Mouse (Mus musculus) thymus, adult 2 months (tissue): ENCODE measurements around the gene Slc12a8. TPM values are rescaled to one million over a fixed set of nuclear protein-coding genes. Genes with fewer than 3 reads are reported as not detected.

Experiments used
- DNase-seq: peaks from one replicate; pipeline ENCODE4 v3.0.0; 2021
- H3K27ac ChIP-seq: fragments of 200-500 bp; 2 replicates; pipeline ENCODE4 v1.5.1; 2012; ENCODE audit warnings: low read length, control low read depth; ENCODE audit not compliant: control insufficient read depth, insufficient read depth
- H3K27me3 ChIP-seq: fragments of 200-500 bp; 2 replicates; pipeline ENCODE4 v1.6.1; 2012; ENCODE audit warnings: mild to moderate bottlenecking, low read length, moderate library complexity, mixed read lengths; ENCODE audit not compliant: control insufficient read depth, insufficient read depth
- H3K36me3 ChIP-seq: fragments of 200-500 bp; 2 replicates; pipeline ENCODE4 v1.6.1; 2012; ENCODE audit warnings: mild to moderate bottlenecking, low read length, moderate library complexity; ENCODE audit not compliant: control insufficient read depth, insufficient read depth
- H3K4me1 ChIP-seq: fragments of 200-500 bp; replicated peaks from 2 replicates; pipeline ENCODE4 v1.6.1; 2012; ENCODE audit warnings: low read length; ENCODE audit not compliant: control insufficient read depth, insufficient read depth
- H3K4me3 ChIP-seq: fragments of 200-500 bp; 2 replicates; pipeline ENCODE4 v1.5.1; 2012; ENCODE audit warnings: mild to moderate bottlenecking, low read length, control low read depth, moderate library complexity; ENCODE audit not compliant: control insufficient read depth, insufficient read depth
- CTCF ChIP-seq: fragments of 200-500 bp; IDR thresholded peaks from 2 replicates; pipeline ENCODE4 v1.5.1; 2012; ENCODE audit warnings: mild to moderate bottlenecking, control low read depth, low read length, moderate library complexity, borderline replicate concordance; ENCODE audit not compliant: control insufficient read depth, poor library complexity, insufficient read depth; ENCODE audit errors: extremely low read depth
- POLR2A ChIP-seq: fragments of 200-500 bp; IDR thresholded peaks from 2 replicates; pipeline ENCODE4 v1.6.1; 2012; ENCODE audit warnings: mild to moderate bottlenecking, low read length, control low read depth, moderate library complexity; ENCODE audit not compliant: control insufficient read depth, poor library complexity, insufficient read depth; ENCODE audit errors: extremely low read depth
- WGBS: fragments of 180-500 bp; shearing (Covaris S2); methylation state at CpG from one replicate; pipeline ENCODE4 v1.1.7; 2018; 5-methylcytosine and 5-hydroxymethylcytosine counted together
- polyA plus RNA-seq: library from polyadenylated mRNA; depleted of rRNA; stranded (reverse); fragments of >200 nt; gene quantifications from 2 replicates; pipeline ENCODE4 v1.2.3, GENCODE M21; 2012

Gene Slc12a8
- polyA plus RNA-seq, 1 experiment, result 0.51 TPM

DNA sequence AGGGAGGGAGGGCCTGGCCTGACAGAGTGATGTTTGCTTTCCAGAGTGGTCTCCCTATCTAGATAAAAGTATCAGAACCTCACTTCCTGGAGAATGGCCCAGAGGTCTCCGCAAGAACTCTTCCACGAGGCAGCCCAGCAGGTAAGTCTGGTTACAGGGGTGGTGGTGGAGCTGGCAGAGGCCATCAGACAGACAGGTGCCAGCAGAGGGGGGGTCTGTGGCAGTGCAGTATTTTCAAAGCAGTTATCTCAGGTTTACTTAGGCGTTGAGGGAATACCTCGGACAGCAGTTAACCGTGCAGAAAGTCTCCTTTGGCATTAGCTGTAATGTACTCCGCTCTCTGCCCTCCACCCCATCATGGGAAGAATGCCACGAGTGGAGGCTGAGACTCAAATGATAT is 1.1 kb downstream of the Slc12a8 start:
- Histone ChIP-seq H3K27me3 (no peaks in the 10 kb centered on the region), H3K36me3 (no peaks in the 10 kb centered on the region), H3K4me3 (no peak overlapping the region), H3K27ac (no peak overlapping the region), H3K4me1 (0 out of 2 replicates have a peak, but pooled peaks cover 5% of the 10 kb centered on the region)
- no peak for DNase-seq
- 84% methylated on average over 7 of the region's 7 CpGs for WGBS
- TF ChIP-seq POLR2A (no peak), CTCF (no peak)

DNA sequence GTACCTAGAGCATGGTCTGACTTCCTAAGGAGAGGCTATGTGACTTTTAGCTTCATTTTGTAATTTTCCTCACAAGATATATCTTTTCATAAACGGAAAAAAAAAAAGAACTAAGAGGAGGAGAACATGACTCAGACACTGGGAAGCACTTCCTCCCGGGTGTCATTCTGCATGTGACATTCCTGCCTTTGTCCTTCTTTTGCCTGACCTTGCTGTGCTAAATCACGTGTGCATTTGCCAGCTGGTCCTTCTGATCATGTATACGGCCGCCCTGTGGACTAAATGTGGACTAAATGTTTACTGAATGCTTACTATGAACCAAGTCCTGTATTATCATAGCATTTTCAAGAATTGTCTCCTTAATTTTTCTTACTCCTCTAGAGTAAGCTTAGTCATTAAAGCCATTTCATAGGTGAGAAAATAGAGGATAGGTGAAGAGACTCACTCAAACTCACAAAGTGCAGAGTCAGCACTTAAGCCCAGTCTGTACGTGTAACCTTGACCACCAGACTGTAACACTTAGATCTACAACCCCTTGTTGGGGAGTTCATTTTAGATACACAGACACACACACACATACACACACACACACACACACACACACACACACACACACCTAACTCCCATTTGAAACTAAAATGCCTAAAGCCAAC is 2.9 kb downstream of the Slc12a8 start:
- 91% methylated on average over 6 of the region's 6 CpGs for WGBS
- Histone ChIP-seq H3K4me3 (no peak overlapping the region), H3K27ac (no peak overlapping the region), H3K36me3 (no peaks in the 10 kb centered on the region), H3K27me3 (no peaks in the 10 kb centered on the region), H3K4me1 (0 out of 2 replicates have a peak, but pooled peaks cover 5% of the 10 kb centered on the region)
- no peak for DNase-seq
- TF ChIP-seq CTCF, result no peak
- no peak for TF ChIP-seq POLR2A

GRCm38 (mm10) chr16:33522516-33522915 is 5.4 kb downstream of the Slc12a8 start:
- WGBS, result 72% methylated on average over 4 of the region's 4 CpGs
- Histone ChIP-seq H3K4me1 (no peaks in the 10 kb centered on the region), H3K4me3 (no peak overlapping the region), H3K27ac (no peak overlapping the region), H3K27me3 (no peaks in the 10 kb centered on the region), H3K36me3 (no peaks in the 10 kb centered on the region)
- no peak for TF ChIP-seq POLR2A
- TF ChIP-seq CTCF, result no peak
- no peak for DNase-seq

- Histone ChIP-seq H3K4me1 (no peaks in the 10 kb centered on the region), H3K27me3 (no peaks in the 10 kb centered on the region), H3K4me3 (no peak overlapping the region), H3K27ac (no peak overlapping the region), H3K36me3 (no peaks in the 10 kb centered on the region)
- WGBS, result 81% methylated on average over 10 of the region's 10 CpGs
- TF ChIP-seq CTCF, result no peak
- no peak for TF ChIP-seq POLR2A
- no peak for DNase-seq
Observed at GRCm38 (mm10) chr16:33523571-33523970, 6.4 kb downstream of the Slc12a8 start.

DNA sequence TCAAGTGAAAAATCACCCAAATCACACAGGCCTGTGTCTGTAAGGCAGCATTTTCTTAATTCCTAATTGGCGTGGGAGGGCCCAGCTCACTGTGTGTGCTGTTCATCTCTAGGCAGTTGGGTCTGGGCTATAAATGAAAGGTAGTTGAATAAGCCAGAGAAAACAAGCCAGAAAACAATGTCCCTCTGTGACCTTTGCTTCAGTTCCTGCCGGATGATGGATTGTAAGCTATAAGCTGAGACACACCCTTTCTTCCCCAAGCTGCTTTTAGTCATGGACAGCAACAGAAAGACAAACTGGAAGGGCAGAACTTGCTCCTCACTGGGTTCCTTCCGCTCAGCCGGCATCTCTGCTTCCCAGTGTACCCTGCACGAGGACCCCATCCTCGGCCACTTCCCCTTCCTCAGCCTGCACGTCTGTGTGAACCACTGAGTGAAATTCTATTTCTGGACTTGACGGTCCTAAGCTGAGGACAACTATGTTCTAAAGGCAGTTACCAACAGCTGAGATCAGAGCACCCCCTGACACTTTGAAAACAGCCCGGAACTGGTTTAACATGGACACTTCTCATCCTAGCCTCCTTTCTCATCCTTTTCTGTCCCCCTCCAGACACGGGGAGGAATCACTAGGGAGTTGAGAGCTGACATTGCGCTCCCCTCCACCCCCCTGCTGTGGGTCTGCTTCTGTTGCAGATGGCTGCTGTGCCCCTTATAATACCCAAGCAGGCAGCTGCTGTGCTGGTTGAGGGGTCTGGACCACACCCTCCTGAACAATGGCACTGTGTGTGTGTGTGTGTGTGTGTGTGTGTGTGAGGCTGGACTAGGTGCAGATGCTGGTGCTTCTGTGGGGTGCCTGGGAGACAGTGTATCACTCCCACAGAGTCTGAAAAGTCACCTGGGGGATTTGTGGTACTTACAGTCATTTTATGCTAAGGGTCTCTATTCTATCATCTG is 12.7 kb downstream of the Slc12a8 start:
- no peak for DNase-seq
- TF ChIP-seq POLR2A (no peak), CTCF (no peak)
- WGBS, result 39% methylated on average over 11 of the region's 11 CpGs
- Histone ChIP-seq H3K4me3 (no peak overlapping the region), H3K27me3 (no peaks in the 10 kb centered on the region), H3K36me3 (no peaks in the 10 kb centered on the region), H3K4me1 (no peaks in the 10 kb centered on the region), H3K27ac (no peak overlapping the region)

GRCm38 (mm10) chr16:33531184-33531583 is 14.1 kb downstream of the Slc12a8 start:
- TF ChIP-seq CTCF (no peak), POLR2A (no peak)
- Histone ChIP-seq H3K27ac (no peak overlapping the region), H3K36me3 (no peaks in the 10 kb centered on the region), H3K4me1 (no peaks in the 10 kb centered on the region), H3K27me3 (no peaks in the 10 kb centered on the region), H3K4me3 (no peak overlapping the region)
- WGBS, result 70% methylated on average over 8 of the region's 8 CpGs
- no peak for DNase-seq

GRCm38 (mm10) chr16:33536456-33536855 is 19.3 kb downstream of the Slc12a8 start:
- H3K27ac ChIP-seq, result no peak overlapping the region
- 87% methylated on average over 8 of the region's 8 CpGs for WGBS
- no peaks in the 10 kb centered on the region for H3K36me3 ChIP-seq
- DNase-seq, result no peak
- H3K4me1 ChIP-seq, result no peaks in the 10 kb centered on the region
- H3K4me3 ChIP-seq, result no peak overlapping the region
- no peaks in the 10 kb centered on the region for H3K27me3 ChIP-seq
- TF ChIP-seq CTCF (no peak), POLR2A (no peak)
